Mouse (Mus musculus) kidney, postnatal 0 days (tissue): ENCODE data around the gene Gadl1. TPM values are rescaled to one million over a fixed set of nuclear protein-coding genes. Genes with fewer than 3 reads are reported as not detected.

ENCODE experiments used
- ATAC-seq: fragments of 200-750 bp; cut with Nextera tagmentation; replicated peaks from 2 replicates; pipeline ENCODE4 v1.8.0; 2017; ENCODE audit warnings: low read depth, moderate number of reproducible peaks, moderate TSS enrichment, moderate library complexity; ENCODE audit not compliant: low FRiP score
- DNase-seq: peaks from one replicate; pipeline ENCODE4 v3.0.0-alpha.2; 2016; ENCODE audit warnings: low spot score
- H3K27ac ChIP-seq: fragments of 300-500 bp; sonication (generic); 2 replicates; pipeline ENCODE4 v1.5.1; 2014; ENCODE audit warnings: mild to moderate bottlenecking
- H3K27me3 ChIP-seq: fragments of 300-500 bp; sonication (generic); 2 replicates; pipeline ENCODE4 v1.6.1; 2014; ENCODE audit warnings: low read length, mixed read lengths; ENCODE audit not compliant: insufficient read depth
- H3K36me3 ChIP-seq: fragments of 300-500 bp; sonication (generic); 2 replicates; pipeline ENCODE4 v1.6.1; 2014; ENCODE audit warnings: low read length, mixed read lengths; ENCODE audit not compliant: insufficient read depth
- H3K4me1 ChIP-seq: fragments of 300-500 bp; sonication (generic); replicated peaks from 2 replicates; pipeline ENCODE4 v1.6.1; 2014; ENCODE audit warnings: antibody characterized with exemption, low read length, mixed read lengths; ENCODE audit not compliant: insufficient read depth
- H3K4me2 ChIP-seq: fragments of 300-500 bp; sonication (generic); 2 replicates; pipeline ENCODE4 v1.6.1; 2014; ENCODE audit warnings: mild to moderate bottlenecking, low read length, moderate library complexity, mixed read lengths
- H3K4me3 ChIP-seq: fragments of 300-500 bp; sonication (generic); replicated peaks from 2 replicates; pipeline ENCODE4 v1.5.1; 2014; ENCODE audit warnings: low read depth, low read length
- H3K9ac ChIP-seq: fragments of 300-500 bp; sonication (generic); 2 replicates; pipeline ENCODE4 v1.6.1; 2014; ENCODE audit warnings: low read depth, low read length
- H3K9me3 ChIP-seq: fragments of 300-500 bp; sonication (generic); replicated peaks from 2 replicates; pipeline ENCODE4 v1.6.1; 2016; ENCODE audit warnings: low read length, inconsistent platforms, mixed read lengths
- CTCF ChIP-seq: IDR thresholded peaks from 2 replicates; pipeline ENCODE4 v1.5.1; 2016; ENCODE audit warnings: antibody characterized with exemption, low read depth, mild to moderate bottlenecking, moderate library complexity
- WGBS: fragments of 180-500 bp; shearing (Covaris S2); extraction: QIAGEN DNeasy Blood & Tissue Kit; methylation state at CpG from one replicate; pipeline ENCODE4 v1.1.7; 2014; 5-methylcytosine and 5-hydroxymethylcytosine counted together
- polyA plus RNA-seq: library from polyadenylated mRNA; unstranded; fragments of >200 nt; fragmentation: Nextera tagmentation; extraction: Ambion mirVana; gene quantifications from 2 replicates; pipeline ENCODE4 v1.2.1, GENCODE M21; 2015

Gadl1 gene
- polyA plus RNA-seq, 1 experiment from 2014 or later = 0.61 TPM

DNA sequence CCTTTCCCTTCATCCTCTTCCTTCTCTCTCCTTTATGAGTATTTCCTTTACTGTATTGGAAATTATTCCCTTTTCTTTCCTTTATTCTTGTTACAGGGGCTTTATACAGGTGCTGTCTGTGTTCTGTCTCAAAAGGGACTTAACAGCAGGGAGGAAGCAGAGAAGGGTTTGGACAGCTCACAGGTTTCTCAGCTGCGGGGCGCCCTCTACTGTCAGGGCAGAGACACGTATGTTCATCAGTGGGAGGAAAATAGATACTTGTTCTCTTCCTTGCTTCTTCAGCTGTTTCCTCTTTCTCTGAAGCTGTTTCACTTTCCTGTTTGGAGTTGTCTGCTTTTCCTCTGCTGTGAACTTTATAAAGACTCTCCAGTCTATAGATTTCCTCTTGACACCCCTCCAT lies 28.1 kb upstream of the Gadl1 start:
- Histone ChIP-seq H3K4me3 (no peak overlapping the region), H3K9me3 (no peaks in the 10 kb centered on the region), H3K4me1 (no peaks in the 10 kb centered on the region), H3K27ac (no peak overlapping the region), H3K27me3 (no peaks in the 10 kb centered on the region), H3K36me3 (no peaks in the 10 kb centered on the region), H3K9ac (no peak overlapping the region), H3K4me2 (no peak overlapping the region)
- 88% methylated on average over 3 of the region's 3 CpGs for WGBS
- peak; percentile 49 for TF ChIP-seq CTCF
- no peak for ATAC-seq
- DNase-seq = no peak

DNA sequence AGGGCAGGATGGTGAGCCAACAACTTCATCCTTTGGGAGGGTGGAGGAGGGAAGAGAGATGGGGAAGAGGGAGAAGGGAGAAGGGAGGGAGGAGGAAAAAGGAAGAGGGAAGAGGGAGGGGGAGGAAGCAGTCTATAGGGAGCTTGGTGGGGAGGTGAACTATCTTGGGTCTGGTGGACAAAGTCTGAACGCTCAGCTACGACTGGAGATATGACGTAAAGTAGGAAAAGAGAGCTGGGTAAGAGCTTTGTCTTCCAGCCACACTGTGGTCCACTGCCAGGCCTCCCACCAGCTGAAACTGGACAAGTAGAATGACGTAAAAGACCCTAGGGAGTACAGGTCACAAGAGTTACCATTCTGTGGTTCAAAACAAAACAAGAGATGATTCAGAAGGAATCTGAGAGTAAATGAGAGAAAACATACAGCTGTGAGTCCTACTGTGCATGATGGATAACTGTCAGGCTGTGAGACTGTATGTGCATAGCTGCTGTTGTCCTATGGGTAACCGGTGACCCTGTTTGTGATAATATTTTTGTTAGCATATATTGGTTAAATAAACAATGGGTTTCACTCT lies 26.5 kb upstream of the Gadl1 start:
- H3K27me3 ChIP-seq = no peaks in the 10 kb centered on the region
- 58% methylated on average over 5 of the region's 5 CpGs for WGBS
- no peak overlapping the region for H3K4me2 ChIP-seq
- DNase-seq (peak; percentile 19), ATAC-seq (no peak)
- H3K9me3 ChIP-seq = no peaks in the 10 kb centered on the region
- H3K27ac ChIP-seq = no peak overlapping the region
- H3K4me3 ChIP-seq = no peak overlapping the region
- H3K4me1 ChIP-seq = no peaks in the 10 kb centered on the region
- no peak for TF ChIP-seq CTCF
- no peaks in the 10 kb centered on the region for H3K36me3 ChIP-seq
- H3K9ac ChIP-seq = no peak overlapping the region

DNA sequence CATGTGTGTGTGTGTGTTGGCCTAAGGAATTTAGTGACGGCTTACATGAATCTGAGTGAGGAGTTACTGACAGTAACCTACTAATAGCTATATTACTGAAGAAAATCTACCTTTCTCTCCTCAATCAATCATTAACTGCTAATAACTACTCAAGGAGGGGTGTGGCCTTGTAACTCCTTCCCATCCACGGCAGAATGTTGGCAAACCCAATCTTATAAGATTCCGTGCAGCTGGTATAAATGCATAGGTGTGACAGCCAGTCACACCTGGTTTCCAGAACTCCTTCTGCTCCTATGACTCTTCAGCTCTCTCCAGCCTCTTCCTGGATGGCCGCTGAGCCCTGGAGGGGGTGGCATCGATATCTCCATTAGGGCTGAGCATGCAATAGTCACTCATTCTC lies 25.8 kb upstream of the Gadl1 start:
- Histone ChIP-seq H3K27ac (no peak overlapping the region), H3K36me3 (no peaks in the 10 kb centered on the region), H3K4me1 (no peaks in the 10 kb centered on the region), H3K4me3 (no peak overlapping the region), H3K27me3 (no peaks in the 10 kb centered on the region), H3K9ac (no peak overlapping the region), H3K4me2 (no peak overlapping the region), H3K9me3 (no peaks in the 10 kb centered on the region)
- no peak for ATAC-seq
- 78% methylated on average over 5 of the region's 5 CpGs for WGBS
- TF ChIP-seq CTCF = no peak
- no peak for DNase-seq

DNA sequence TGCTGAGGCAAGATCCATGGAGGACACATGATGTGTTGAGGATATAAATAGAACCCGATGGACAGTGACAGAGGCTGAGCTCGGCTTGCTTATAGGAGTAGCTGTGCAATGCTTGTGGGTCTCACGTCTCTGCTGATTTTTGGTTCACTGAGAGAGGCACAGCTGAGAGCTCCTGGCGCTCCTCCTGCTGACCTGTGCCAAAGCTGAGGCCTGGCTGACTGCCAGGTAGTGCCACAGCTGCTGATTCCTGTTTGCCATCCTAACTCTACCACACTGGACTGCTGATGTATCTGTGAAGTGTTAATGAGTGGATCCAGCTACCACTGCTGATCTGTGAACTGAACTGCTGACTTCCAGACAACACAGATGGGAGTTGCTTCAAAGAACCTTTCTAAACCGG lies 21.7 kb upstream of the Gadl1 start:
- no peak for TF ChIP-seq CTCF

DNA sequence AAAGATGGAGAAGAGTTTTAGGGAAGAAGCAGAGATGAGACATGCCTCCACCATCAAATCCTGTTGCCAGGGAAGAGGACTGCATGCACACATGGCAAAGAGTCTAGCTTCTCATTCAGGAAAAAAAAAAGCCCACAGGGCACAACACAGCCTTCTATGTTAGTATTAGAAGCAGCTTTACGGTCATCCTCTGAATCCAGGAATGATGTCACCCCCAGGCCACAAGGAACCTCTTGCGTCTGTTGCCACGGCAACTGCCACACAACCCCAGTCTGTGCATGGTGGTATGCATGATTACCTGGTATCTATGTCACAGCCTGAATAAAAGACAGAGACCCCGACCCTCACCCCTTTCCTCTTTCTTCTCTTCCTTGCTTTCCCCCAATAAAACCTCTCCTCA lies 16.1 kb upstream of the Gadl1 start:
- TF ChIP-seq CTCF = no peak
- H3K27ac ChIP-seq = no peak overlapping the region
- H3K9ac ChIP-seq = no peak overlapping the region
- no peak overlapping the region for H3K4me2 ChIP-seq
- DNase-seq (no peak), ATAC-seq (no peak)
- 77% methylated on average over 4 of the region's 4 CpGs for WGBS
- no peaks in the 10 kb centered on the region for H3K27me3 ChIP-seq
- H3K36me3 ChIP-seq = no peaks in the 10 kb centered on the region
- H3K4me1 ChIP-seq = no peaks in the 10 kb centered on the region
- H3K9me3 ChIP-seq = no peaks in the 10 kb centered on the region
- no peak overlapping the region for H3K4me3 ChIP-seq

More for the DNA sequence above, 21.7 kb upstream of the Gadl1 start:
- no peaks in the 10 kb centered on the region for H3K4me1 ChIP-seq
- DNase-seq (no peak), ATAC-seq (no peak)
- no peaks in the 10 kb centered on the region for H3K27me3 ChIP-seq
- no peaks in the 10 kb centered on the region for H3K36me3 ChIP-seq
- no peak overlapping the region for H3K4me3 ChIP-seq
- no peak overlapping the region for H3K9ac ChIP-seq
- H3K27ac ChIP-seq = no peak overlapping the region
- WGBS = 87% methylated on average over 5 of the region's 5 CpGs
- no peak overlapping the region for H3K4me2 ChIP-seq
- no peaks in the 10 kb centered on the region for H3K9me3 ChIP-seq

DNA sequence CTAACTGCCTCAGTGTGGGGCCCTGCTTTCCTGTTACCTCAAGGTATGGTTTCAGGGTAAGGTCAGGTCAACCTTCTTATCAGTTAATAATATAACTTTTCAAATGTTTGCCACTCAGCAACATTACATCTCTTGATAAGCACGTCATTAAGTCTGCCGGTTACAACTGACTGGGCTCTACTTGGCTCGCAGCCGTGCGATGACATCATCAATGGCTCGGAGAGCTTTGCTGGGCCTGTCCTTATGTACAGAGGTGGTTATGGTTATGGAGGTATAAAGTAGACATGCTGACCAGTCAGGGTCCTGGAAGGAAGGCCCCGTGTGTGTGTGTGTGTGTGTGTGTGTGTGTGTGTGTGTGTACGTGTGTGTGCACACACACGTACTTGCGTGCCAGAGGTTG lies 15.3 kb upstream of the Gadl1 start:
- DNase-seq = no peak

DNA sequence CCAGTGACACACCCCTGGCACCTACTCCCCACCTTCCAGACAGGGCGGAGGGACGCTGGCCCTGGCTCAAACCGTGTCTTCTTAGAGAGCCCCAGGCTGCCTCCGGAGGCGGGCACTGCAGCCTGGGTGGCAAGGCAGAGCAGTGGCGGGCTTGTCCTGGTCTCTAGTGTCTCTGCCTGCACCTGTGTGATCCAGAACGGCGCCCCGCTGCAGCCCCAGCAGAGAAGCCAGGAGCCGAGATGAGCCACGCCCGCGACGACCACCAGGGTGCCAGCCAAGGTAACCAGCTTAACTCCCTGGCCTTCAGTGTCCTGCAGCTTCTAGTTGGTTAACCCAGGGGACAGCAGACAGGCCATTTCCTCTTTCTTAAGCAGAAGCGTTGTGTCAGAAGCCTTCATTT lies 930 bp upstream of the Gadl1 start:
- Histone ChIP-seq H3K9ac (no peak overlapping the region), H3K4me1 (no peaks in the 10 kb centered on the region), H3K4me2 (0 out of 2 replicates have a peak overlapping the region, but pooled peaks have one; percentile 4), H3K9me3 (no peaks in the 10 kb centered on the region), H3K27ac (no peak overlapping the region), H3K4me3 (no peak overlapping the region), H3K36me3 (no peaks in the 10 kb centered on the region), H3K27me3 (no peaks in the 10 kb centered on the region)
- ATAC-seq = no peak
- no peak for TF ChIP-seq CTCF
- DNase-seq = no peak
- WGBS = 13% methylated on average over 15 of the region's 15 CpGs

More for the DNA sequence above, 15.3 kb upstream of the Gadl1 start:
- Histone ChIP-seq H3K36me3 (no peaks in the 10 kb centered on the region), H3K27me3 (no peaks in the 10 kb centered on the region), H3K9ac (no peak overlapping the region), H3K4me3 (no peak overlapping the region), H3K9me3 (no peaks in the 10 kb centered on the region), H3K4me2 (no peak overlapping the region), H3K4me1 (no peaks in the 10 kb centered on the region), H3K27ac (no peak overlapping the region)
- TF ChIP-seq CTCF = no peak
- 81% methylated on average over 10 of the region's 10 CpGs for WGBS
- 0 out of 2 replicates have a peak, but pooled peaks have one; percentile 43 for ATAC-seq
